Mouse (Mus musculus) mouse embryonic stem cell (cell line): ENCODE data around the gene Ahnak.
"Not testable (repeated sequence)": the region's sequence is repeated elsewhere in the genome, so short reads cannot be mapped to it uniquely, and the experiment has no call there.

Experiments
- in situ Hi-C, 2 experiments: fragments of 300-500 bp; cut with MboI; formaldehyde crosslinking; loops; 1 replicate in 1 of 2; 3 replicates in 1 of 2; pipeline ENCODE4 v1.14.3; 2019 to 2020; ENCODE audit warnings: low sequenced_read_pairs in 2 of 2, low pct_unique_long_range_greater_than_20kb in 1 of 2, mixed read lengths in 1 of 2; ENCODE audit not compliant: unreplicated experiment in 1 of 2

Ahnak gene

DNA sequence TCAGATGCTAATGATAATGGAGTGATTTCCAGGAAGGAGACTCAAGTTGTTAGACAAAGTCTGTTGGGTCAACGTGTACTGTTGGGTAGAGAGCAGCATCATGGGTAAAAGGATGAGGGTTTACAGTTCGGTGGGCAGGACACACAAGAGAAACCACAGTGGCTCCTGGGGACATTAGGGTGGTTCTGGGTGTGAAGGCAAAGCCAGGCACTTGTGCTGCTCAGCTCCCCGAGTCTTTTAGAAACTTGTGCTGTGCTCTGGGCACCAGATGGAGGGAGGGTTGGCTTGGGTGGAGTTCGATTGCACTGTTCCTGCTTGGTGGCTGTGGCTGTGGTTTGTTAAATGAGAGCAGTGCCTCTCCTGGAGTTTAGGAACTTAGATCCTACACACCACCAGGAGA, 114.9 kb downstream of the Ahnak start:
- in situ Hi-C loops: no loop called here

DNA sequence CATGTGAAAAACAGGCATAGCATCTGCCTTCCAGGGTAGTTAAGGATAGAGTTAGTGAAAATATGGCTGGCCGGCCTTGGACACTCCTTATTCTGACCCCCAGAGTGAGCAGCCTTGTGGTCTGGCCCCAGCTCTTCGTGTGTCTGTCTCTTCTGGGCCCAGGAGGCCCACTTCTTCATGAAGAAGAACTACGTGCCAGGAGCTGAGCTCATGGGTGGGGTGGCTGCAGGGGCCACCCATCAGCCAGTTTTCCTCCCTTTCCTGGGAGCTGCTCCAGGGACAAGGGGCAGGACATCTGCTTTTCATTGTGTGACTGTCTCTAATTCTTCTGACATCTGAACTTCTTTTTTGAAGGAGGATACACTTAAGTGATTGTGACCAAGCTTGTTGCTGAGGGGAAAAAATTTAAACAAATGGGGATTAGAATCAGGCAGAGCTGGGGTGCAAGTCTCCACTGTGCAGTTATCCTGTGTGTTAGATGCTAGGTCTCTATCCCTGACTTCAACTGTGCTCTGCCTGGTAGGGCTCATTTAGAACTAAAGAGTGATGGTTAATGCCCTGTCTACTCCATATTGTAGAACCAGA, 116.1 kb downstream of the Ahnak start:
- in situ Hi-C loops: no loop called here

DNA sequence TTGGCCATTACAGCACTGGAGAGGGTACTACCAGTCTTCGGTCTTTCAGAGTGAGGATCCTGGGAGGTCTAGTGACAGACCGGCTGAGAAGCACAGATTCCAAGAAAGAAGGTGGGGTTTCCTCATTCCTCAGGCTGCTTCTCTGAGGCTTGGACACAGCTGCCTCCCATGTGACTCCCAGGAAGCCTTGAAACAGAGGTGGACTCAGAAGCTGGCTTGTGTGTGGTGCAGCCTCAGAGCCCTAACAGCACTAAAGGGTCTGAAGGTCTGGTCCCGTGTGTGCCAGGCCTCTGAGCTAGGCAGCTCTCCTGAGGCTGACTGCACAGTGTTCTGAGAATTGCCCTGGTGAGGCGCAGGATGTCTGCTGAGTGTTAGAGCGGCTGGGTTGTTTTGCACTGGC, 117.0 kb downstream of the Ahnak start:
- in situ Hi-C loops: no loop called here

DNA sequence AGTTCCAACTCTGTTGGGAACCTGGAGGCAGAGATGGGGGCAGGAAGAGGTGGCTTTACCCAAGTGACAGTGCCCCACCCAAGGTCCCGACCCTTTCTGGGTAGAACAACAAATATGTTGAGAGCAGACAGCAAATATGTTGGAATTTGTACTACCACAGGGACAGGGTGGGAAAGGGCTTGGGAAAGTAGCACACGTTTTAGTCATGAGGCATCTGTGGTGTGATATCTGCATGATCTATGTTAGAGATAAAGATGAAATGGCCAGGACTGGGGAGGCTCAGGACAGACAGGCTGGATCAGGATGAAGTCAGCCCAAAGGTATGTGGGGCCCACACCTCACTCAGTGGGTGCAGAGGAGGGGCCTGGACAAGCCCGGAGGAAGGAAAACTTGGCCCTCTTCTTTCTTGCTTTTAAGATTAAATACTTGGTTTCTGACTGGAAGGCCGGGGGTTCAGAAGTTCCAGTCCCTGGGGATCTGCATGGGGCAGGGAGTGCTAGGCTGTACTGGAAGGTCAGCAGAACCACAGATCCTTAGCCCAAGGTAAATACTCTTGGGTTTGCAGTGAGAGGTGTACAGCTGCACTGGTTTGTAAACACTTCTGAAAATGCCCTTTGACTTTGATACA, 117.8 kb downstream of the Ahnak start:
- in situ Hi-C loops: no loop called here

DNA sequence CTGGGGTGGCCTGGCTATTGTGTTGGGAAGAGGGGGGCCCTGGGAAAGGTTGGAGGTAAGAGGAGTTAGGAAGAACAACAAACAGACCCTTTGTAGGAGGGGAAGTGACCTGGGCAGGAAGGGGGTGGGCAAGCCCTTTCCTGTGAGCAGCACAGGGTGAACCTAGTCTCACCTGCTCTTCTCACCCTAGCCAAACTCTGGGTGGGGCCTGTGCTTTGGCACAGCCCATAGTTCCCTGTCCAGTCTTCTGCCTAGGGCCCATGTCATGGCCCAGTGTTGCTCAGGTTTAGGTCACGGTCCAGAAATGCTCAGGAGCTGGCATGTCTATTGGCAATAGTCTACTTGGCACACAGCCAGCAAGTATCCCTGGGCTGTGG, 118.3 kb downstream of the Ahnak start:
- in situ Hi-C loops: no loop called here

DNA sequence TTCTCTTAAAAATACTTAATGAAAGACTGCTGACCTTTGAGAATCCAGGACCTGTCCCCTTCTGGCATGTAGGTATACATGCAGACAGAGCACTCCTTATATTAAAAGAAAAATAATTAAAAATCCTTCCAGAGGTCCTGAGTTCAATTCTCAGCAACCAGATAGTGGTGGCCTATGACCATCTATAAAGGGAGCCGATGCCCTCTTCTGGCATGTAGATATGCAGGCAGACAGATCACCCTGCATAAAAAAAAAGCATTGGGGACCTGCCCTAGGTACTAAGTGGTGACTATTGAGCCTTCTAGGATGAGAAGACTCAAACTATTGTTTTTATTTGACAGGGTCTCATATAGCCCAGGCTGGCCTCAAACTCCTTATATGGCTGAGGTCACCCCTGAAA, 119.5 kb downstream of the Ahnak start:
- in situ Hi-C loops: no loop called here

DNA sequence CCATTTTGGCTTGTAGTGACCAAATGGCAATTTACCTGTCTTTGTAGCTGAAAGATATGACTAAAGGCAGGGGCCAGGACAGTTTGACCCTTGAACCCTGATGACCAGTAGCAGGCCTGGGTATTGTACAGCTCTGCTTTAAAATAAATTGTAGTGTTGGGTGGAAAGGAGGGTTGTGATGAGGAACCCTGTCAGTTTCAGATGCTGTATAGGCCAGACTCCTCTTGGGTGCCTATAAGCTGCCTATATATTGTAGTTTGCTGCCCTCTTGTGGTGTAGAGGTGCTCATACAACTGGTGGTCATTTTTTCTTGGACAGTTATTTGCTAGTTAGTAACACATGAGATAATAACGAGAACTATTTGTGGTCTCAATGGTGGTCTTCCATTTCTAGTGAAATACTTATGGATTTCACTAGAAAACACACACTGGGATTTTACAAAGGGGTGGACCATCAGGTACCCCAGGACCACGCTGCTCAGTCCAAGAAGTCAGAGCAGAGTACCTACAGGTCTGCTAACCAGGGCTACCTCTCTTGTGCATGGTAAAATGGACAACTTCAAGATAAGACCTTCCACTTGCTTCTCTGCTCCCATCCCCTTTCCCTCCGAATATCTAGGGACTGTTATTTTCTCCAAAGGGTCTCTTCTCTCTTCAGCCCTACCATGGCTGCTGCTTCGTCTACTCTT, 121.2 kb downstream of the Ahnak start:
- in situ Hi-C loops: loop anchor here in 1 of 2 experiments (5.0 kb wide), 1 partner anchor 258 kb away; the partner anchor contains the start of gene Lrrn4cl

DNA sequence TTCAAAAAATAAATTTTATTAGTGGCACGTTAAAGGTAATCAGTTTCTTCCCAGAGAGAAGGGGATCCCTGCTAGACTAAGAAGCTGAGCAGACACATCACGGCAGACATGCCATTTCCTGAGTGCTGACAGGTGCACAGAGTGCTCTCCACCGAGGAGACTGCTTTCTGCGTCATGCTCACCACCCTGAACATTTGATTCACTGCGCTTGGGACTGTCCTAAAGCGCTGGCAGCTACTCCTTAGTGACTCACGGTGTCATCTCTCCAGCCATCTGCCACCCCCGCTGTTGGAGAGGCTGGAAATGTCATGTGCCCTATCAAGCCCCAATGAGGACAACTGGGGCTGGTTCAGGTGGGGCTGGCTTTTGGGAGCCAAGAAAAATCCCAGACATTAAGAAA, 123.0 kb downstream of the Ahnak start:
- in situ Hi-C loops: loop anchor here in 1 of 2 experiments (5.0 kb wide), 1 partner anchor 260 kb away; the partner anchor contains the start of gene Lrrn4cl

DNA sequence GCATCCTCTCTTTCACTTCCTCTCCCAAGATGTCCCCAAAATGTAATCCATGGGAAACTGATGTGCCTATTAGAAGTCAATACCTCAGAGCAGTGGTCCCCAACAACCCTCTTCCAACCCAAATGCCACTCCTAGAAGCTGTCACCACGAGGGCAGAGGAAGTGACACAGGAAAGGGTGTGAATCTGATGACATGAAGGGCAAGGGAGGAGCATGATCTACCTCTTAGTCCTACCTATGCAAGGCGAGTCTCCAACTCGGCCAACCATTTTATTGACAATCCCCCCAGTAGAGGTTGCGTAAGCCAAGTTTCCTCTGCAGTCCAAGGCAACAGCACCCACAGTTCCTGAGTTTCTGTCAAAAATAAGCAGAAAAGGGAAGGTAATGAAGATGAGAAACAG, 127.2 kb downstream of the Ahnak start:
- in situ Hi-C loops: loop anchor here in 1 of 2 experiments (5.0 kb wide), 1 partner anchor 259 kb away; no protein-coding TSS in a partner anchor

DNA sequence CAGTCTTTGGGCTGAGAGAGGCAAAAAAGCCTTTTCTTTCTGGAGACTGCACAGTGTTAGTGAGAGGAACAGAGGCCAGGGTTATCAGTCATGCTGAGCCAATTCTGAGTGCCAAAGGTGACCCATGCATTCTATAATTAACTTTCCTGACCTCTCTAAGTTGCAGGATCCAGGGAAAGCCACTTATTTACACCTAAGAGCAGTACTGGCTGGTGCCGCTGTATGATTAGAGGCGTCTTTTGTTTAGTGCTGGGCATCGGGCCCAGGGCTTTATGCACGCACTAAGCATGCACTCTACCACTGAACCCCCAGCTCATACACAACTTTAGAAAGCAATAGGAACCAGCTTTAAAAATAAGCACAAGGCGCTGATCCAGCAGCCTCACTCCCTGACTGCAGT, 128.2 kb downstream of the Ahnak start:
- in situ Hi-C loops: loop anchor here in 1 of 2 experiments (5.0 kb wide), 1 partner anchor 260 kb away; no protein-coding TSS in a partner anchor

DNA sequence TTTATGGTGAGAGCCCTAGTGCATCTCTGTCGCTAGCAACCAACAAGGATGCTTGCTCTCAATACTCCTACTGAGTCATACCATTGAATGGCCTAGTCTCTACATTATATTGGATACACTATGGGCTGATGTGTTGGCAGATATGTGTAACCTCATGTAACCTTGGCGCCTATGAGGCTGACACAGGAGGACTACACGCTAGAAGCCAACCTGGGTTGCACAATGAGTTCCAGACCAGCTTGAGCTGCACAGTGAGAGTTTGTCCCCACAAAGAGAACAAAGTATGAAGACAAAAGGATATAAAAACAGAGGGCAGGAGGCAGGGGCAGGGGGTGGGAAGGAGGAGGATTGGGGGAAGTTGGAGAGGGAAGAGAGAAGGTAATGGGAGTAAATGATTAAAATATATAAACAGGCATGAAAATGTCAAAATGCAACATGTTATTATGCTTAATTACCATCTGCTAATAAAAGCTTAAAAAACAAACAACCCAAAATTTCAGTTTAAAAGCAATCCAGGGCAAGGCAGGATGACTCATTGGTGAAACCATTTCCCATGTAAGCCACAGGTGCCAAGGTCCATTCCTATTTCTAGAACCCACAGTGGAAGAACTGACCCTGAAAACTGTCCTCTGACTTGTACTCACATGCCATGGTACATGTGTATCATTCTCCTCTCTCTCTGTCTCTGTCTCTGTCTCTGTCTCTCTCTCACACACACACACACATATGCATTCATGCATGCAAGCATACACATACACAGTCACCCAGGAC, 130.8 kb downstream of the Ahnak start:
- in situ Hi-C loops: loop anchor here in 1 of 2 experiments (5.0 kb wide), 1 partner anchor 263 kb away; no protein-coding TSS in a partner anchor

DNA sequence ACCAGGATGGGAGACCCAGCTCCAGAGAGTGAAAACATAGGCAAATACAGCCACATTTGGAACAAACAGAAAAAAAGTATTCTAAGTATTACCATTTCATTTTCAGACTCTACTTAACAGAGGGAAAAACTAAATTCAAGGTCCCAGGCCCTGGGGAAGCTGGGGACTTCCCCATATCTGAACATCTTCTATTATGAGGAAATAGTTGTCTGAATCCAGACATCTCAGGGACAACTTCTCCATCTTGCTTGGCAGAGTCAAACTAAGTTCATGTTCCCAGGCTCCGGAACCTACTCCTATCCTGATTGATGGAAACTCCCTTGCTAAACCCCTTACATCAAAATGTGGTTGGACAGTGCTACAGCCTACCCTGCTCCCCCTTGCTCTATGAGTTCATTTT, 133.3 kb downstream of the Ahnak start:
- in situ Hi-C loops: no loop called here

DNA sequence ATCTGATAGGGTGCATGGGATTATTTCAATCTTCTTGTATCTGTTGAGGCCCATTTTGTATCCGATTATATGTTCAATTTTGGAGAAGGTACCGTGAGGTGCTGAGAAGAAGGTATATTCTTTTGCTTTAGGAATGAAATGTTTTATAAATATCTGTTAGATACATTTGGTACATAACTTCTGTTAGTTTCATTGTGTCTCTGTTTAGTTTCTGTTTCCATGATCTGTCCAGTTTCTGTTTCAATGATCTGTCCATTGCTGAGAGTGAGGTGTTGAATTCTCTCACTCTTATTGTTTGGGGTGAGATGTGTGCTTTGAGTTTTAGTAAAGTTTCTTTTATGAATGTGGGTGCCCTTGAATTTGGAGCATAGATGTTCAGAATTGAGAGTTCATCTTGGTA, 134.9 kb downstream of the Ahnak start:
- in situ Hi-C loops: not testable (repeated sequence)
